20 mouse cellular contexts compared by ENCODE assay signal in genomic region chr16:57471071-57471470, GRCm38 (mm10).
DNase-seq lines count a peak whose midpoint lies in the region; ATAC-seq lines count a peak whose summit lies in the region.
"Had no signal": no experiment of that assay in that cellular context is flagged by ENCODE, and none has a peak within 500 bp of the region (broad histone marks: within the 10 kb centered on the region; RNA-seq: fewer than 3 reads in every experiment).

No protein-coding gene starts in this region.

- DNase-seq in lung, postnatal 25 days (ENCODE audit: low spot score) = peak; percentile 25
- DNase-seq in lung, postnatal 10 days = no peak
- DNase-seq in CD4-positive, CD25-positive, alpha-beta regulatory T cell, adult 2 months (ENCODE audit: low read depth, low spot score) = peak; percentile 82
- DNase-seq in natural killer cell, adult 2 months (ENCODE audit: low spot score in 2 of 2) = peak; percentile 37 to 39
- no peak for DNase-seq in yolk sac, embryonic 10.5 days (ENCODE audit: low spot score)
- DNase-seq in gastrocnemius, postnatal 4 days (ENCODE audit: low spot score in 2 of 2) = no peak
- DNase-seq: adrenal gland, postnatal 14 days; cerebellum, adult 2 months; heart, postnatal 10 days; spleen, adult 18-20 months had no signal

- H3K9me3 ChIP-seq in heart, embryonic 12.5 days (replicated peaks) = peaks cover 2% of the 10 kb centered on the region; the same call in 1 of the 2 replicates
- H3K9me3 ChIP-seq: limb, embryonic 12.5 days had no signal

- H3K4me2 ChIP-seq in heart, embryonic 12.5 days = no peak overlapping the region
- H3K4me2 ChIP-seq: embryonic facial prominence, embryonic 13.5 days; hindbrain, embryonic 14.5 days; limb, embryonic 12.5 days had no signal

- H3K27me3 ChIP-seq in heart, embryonic 12.5 days (replicated peaks) = no peaks in the 10 kb centered on the region
- H3K27me3 ChIP-seq: embryonic facial prominence, embryonic 13.5 days; limb, embryonic 12.5 days had no signal

- no peak overlapping the region for H3K27ac ChIP-seq in heart, embryonic 12.5 days (ENCODE audit: poor library complexity, severe bottlenecking)
- H3K27ac ChIP-seq: embryonic facial prominence, embryonic 13.5 days; hindbrain, embryonic 14.5 days; kidney, postnatal 0 days; left cerebral cortex, adult 2 months; limb, embryonic 12.5 days; liver, embryonic 14.5 days; midbrain, embryonic 10.5 days had no signal

- peak; percentile 79 for ATAC-seq in granulocyte monocyte progenitor cell, adult 5-6 weeks (replicated peaks; ENCODE audit: poor library complexity, severe bottlenecking)
- ATAC-seq in heart, embryonic 12.5 days (ENCODE audit: insufficient number of reproducible peaks, low FRiP score) = no peak
- ATAC-seq: lung, postnatal 0 days had no signal

- no peaks in the 10 kb centered on the region for H3K36me3 ChIP-seq in heart, embryonic 12.5 days
- H3K36me3 ChIP-seq: embryonic facial prominence, embryonic 13.5 days; limb, embryonic 12.5 days; midbrain, embryonic 10.5 days had no signal

- no peak overlapping the region for H3K9ac ChIP-seq in heart, embryonic 12.5 days
- H3K9ac ChIP-seq: embryonic facial prominence, embryonic 13.5 days; hindbrain, embryonic 14.5 days; limb, embryonic 12.5 days; liver, embryonic 14.5 days had no signal

- H3K4me3 ChIP-seq in heart, embryonic 12.5 days = no peak overlapping the region
- H3K4me3 ChIP-seq: embryonic facial prominence, embryonic 13.5 days; left cerebral cortex, adult 2 months; limb, embryonic 12.5 days; midbrain, embryonic 10.5 days had no signal

- H3K4me1 ChIP-seq in heart, embryonic 12.5 days (replicated peaks) = peaks cover 13% of the 10 kb centered on the region

Comparison
In these comparisons a context has a peak if more than half of its experiments do, and no peak if none do; other contexts are left out.
1. DNase-seq: peak in lung, postnatal 25 days (single experiment), CD4-positive, CD25-positive, alpha-beta regulatory T cell, adult 2 months (single experiment) and natural killer cell, adult 2 months (2 of 2); none in lung, postnatal 10 days (single experiment), yolk sac, embryonic 10.5 days (single experiment) and gastrocnemius, postnatal 4 days (0 of 2).